Mouse (Mus musculus) neural tube, embryonic 11.5 days (tissue): ENCODE results near the gene Vsig4. TPM values are rescaled to one million over a fixed set of nuclear protein-coding genes. Genes with fewer than 3 reads are reported as not detected.
"Not testable (repeated sequence)": the region's sequence is repeated elsewhere in the genome, so short reads cannot be mapped to it uniquely, and the experiment has no call there.

Experiments used
- ATAC-seq: fragments of 200-750 bp; cut with Nextera tagmentation; 2 replicates; pipeline ENCODE4 v1.8.0; 2017; ENCODE audit warnings: moderate number of reproducible peaks, mild to moderate bottlenecking, moderate TSS enrichment, moderate library complexity; ENCODE audit not compliant: insufficient read depth, low FRiP score, low TSS enrichment
- DNase-seq: peaks from one replicate; pipeline ENCODE4 v3.0.0-alpha.2; 2015; ENCODE audit warnings: low spot score
- H3K27ac ChIP-seq: fragments of 300-500 bp; sonication (generic); 2 replicates; pipeline ENCODE4 v1.5.1; 2014; ENCODE audit warnings: low read depth, mild to moderate bottlenecking, low read length
- H3K27me3 ChIP-seq: fragments of 300-500 bp; sonication (generic); 2 replicates; pipeline ENCODE4 v1.6.1; 2014; ENCODE audit warnings: mild to moderate bottlenecking, low read length, mixed read lengths; ENCODE audit not compliant: control insufficient read depth, insufficient read depth
- H3K36me3 ChIP-seq: fragments of 300-500 bp; sonication (generic); 2 replicates; pipeline ENCODE4 v1.6.1; 2014; ENCODE audit warnings: mild to moderate bottlenecking, low read length, moderate library complexity, mixed read lengths; ENCODE audit not compliant: control insufficient read depth, insufficient read depth
- H3K4me1 ChIP-seq: fragments of 300-500 bp; sonication (generic); 2 replicates; pipeline ENCODE4 v1.6.1; 2014; ENCODE audit warnings: low read length, mixed read lengths; ENCODE audit not compliant: control insufficient read depth, insufficient read depth
- H3K4me2 ChIP-seq: fragments of 300-500 bp; sonication (generic); 2 replicates; pipeline ENCODE4 v1.6.1; 2014; ENCODE audit warnings: low read depth, mild to moderate bottlenecking, moderate library complexity
- H3K4me3 ChIP-seq: fragments of 300-500 bp; sonication (generic); 2 replicates; pipeline ENCODE4 v1.5.1; 2014; ENCODE audit warnings: low read depth, low read length
- H3K9ac ChIP-seq: fragments of 300-500 bp; sonication (generic); 2 replicates; pipeline ENCODE4 v1.6.1; 2014; ENCODE audit warnings: mild to moderate bottlenecking, low read length
- H3K9me3 ChIP-seq: fragments of 300-500 bp; sonication (generic); 2 replicates; pipeline ENCODE4 v1.6.1; 2016; ENCODE audit warnings: low read length; ENCODE audit not compliant: control insufficient read depth
- WGBS: fragments of 180-500 bp; shearing (Covaris S2); extraction: QIAGEN DNeasy Blood & Tissue Kit; methylation state at CpG from one replicate; pipeline ENCODE4 v1.1.7; 2014; 5-methylcytosine and 5-hydroxymethylcytosine counted together
- microRNA counts: library from miRNA; unstranded; fragments of <30 nt; microRNA quantifications from one replicate; lab custom pipeline; 2015
- microRNA-seq: library from miRNA; unstranded; fragments of <30 nt; microRNA quantifications from one replicate; pipeline ENCODE4, GENCODE M21; 2016
- polyA plus RNA-seq: library from polyadenylated mRNA; unstranded; fragments of >200 nt; fragmentation: Nextera tagmentation; extraction: Ambion mirVana; gene quantifications from 2 replicates; pipeline ENCODE4 v1.2.1, GENCODE M21; 2014

The Vsig4 gene
- polyA plus RNA-seq, 1 experiment from 2014 or later, result not detected

DNA sequence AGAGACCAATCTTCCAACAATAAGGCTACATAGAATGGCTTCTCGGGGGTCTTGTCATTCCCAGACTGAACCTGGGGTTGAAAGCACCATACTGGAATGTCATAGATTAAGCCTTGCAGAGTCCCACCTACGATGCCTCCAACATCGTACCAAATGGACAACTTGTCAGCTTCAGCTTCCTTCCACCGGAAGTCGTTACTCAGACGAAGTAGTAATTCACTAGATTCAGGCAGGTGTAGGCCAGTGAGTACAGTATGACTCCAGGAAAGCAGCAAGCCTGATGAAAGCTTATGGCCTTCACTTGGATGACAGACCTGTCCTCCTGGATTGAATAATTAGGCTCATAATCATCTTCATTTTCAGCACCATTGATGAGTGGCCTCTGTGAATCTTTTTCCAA, 69.0 kb downstream of the Vsig4 start:
- no peak overlapping the region for H3K27ac ChIP-seq
- WGBS, result 89% methylated on average over 6 of the region's 6 CpGs
- H3K4me1 ChIP-seq, result no peaks in the 10 kb centered on the region

GRCm38 (mm10) chrX:96218088-96218487, 75.2 kb downstream of the Vsig4 start:
- no peak overlapping the region for H3K4me2 ChIP-seq
- no peak overlapping the region for H3K4me3 ChIP-seq
- no peaks in the 10 kb centered on the region for H3K9me3 ChIP-seq
- ATAC-seq, result no peak
- H3K9ac ChIP-seq, result no peak overlapping the region
- H3K27me3 ChIP-seq, result no peaks in the 10 kb centered on the region
- DNase-seq, result no peak
- no peaks in the 10 kb centered on the region for H3K36me3 ChIP-seq
- no peak overlapping the region for H3K27ac ChIP-seq
- WGBS, result 59% methylated on average over 1 of the region's 1 CpGs
- H3K4me1 ChIP-seq, result no peaks in the 10 kb centered on the region

More for the DNA sequence above, 69.0 kb downstream of the Vsig4 start:
- Histone ChIP-seq H3K36me3 (no peaks in the 10 kb centered on the region), H3K4me2 (no peak overlapping the region), H3K9me3 (no peaks in the 10 kb centered on the region), H3K9ac (no peak overlapping the region), H3K4me3 (no peak overlapping the region), H3K27me3 (no peaks in the 10 kb centered on the region)
- DNase-seq (no peak), ATAC-seq (no peak)

DNA sequence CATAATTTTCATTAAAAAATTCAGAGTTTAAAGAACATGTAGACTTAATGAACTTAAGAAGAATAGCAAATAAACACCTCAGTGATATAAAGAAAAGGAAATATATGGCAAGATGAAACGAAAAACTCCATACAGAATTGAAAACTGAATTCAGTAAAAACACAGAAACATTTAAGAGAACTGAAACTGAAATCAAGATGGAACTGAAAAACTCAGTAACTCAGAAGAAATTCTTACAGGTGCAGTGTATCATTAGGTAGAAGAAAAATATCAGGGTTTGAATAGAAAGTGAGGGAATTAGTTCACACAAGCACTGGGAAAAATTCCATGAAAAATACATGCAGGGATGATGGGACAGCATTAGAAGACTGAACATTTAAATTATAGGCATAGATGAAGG, 86.4 kb downstream of the Vsig4 start:
- no peaks in the 10 kb centered on the region for H3K9me3 ChIP-seq
- no peaks in the 10 kb centered on the region for H3K36me3 ChIP-seq
- H3K27me3 ChIP-seq, result no peaks in the 10 kb centered on the region
- no peak overlapping the region for H3K9ac ChIP-seq
- no peak overlapping the region for H3K4me3 ChIP-seq
- 55% methylated on average over 1 of the region's 1 CpGs for WGBS
- DNase-seq (no peak), ATAC-seq (no peak)
- no peak overlapping the region for H3K27ac ChIP-seq
- no peak overlapping the region for H3K4me2 ChIP-seq
- no peaks in the 10 kb centered on the region for H3K4me1 ChIP-seq

DNA sequence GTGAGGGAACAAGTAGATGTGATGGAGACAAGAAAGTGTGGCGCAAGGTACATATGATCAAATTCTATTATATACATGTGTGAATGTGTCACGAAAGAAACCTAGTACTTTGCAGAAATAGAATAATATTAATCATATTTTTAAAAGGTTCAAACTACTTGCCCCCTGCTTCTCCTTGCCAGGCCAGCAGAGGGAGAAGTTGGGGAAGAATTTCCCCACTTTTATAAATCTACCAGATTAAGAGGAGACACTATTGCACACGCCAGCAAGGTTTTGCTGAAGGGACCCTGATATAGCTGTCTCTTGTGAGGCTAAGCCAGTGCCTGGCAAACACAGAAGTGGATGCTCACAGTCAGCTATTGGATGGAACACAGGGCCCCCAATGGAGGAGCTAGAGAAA, 88.1 kb downstream of the Vsig4 start:
- not testable (repeated sequence) for H3K27me3 ChIP-seq, ATAC-seq, H3K4me2 ChIP-seq, H3K4me3 ChIP-seq, DNase-seq, H3K9ac ChIP-seq, H3K9me3 ChIP-seq, H3K4me1 ChIP-seq, H3K27ac ChIP-seq, H3K36me3 ChIP-seq
- WGBS, result 81% methylated on average over 3 of the region's 3 CpGs

MicroRNAs encoded within 50 kb of the gene (microRNA counts, 519-probe panel; counts per million panel counts)
- 3,206 counts per million, percentile 66 among the panel's probes with 10 or more counts for microRNA mmu-miR-223 (lab: Ali Mortazavi, UCI)

Small RNA genes lying within 50 kb of the gene (microRNA-seq; reads per million reads assigned to microRNA genes)
- gene Mir223, result 202 reads per million, percentile 60 among the genes with 10 or more reads in this experiment

Other genes starting within 250 kb of the Vsig4 start
- gene Msn, start 197.4 kb downstream of the Vsig4 start, polyA plus RNA-seq, result 114 and 121 TPM in 2 replicates
- 12.2 and 12.9 TPM in 2 replicates for gene Heph, start 161.9 kb upstream of the Vsig4 start, polyA plus RNA-seq
- not detected in 2 replicates for gene Hsf3, start 162.9 kb upstream of the Vsig4 start, polyA plus RNA-seq